Mouse (Mus musculus): Measurements from ENCODE around the gene Gm21310. TPM values are rescaled to one million over a fixed set of nuclear protein-coding genes. Genes with fewer than 3 reads are reported as not detected.
"Not testable (repeated sequence)": the region's sequence is repeated elsewhere in the genome, so short reads cannot be mapped to it uniquely, and the experiment has no call there.

Gm21310 gene
- not detected for total RNA-seq (2021)
- long read RNA-seq, experiment 1, result 0 reads
- long read RNA-seq, experiment 2, result 0 reads

DNA sequence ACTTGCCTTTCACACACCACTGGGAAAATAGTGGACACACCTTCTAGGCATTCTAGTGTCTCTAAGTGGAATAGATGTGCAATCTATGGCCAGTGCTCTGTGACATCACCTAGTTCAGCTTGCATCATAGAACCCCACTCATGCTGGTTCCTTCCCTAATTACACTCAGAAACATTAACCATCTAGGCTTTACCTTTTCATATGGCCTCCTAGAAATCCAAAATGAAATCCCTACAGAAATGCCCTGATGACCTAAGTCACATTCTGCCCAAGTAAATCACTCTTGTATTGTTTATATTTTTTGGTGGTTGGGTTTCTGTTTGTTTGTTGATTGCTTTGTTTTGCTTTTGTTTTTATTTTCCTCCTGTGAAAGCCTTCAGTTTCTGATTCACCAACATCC is at the start of gene Gm21310:
TSS of gene Gm21310 (minus strand) at position 101 of the 400 bp plus-strand sequence.
- DNase-seq, result not testable (repeated sequence)

Other genes with a start within 250 kb of the Gm21310 start
- gene Gm20834, start 177.4 kb upstream of the Gm21310 start, total RNA-seq (2021), result not detected